Mouse (Mus musculus) inflammation-experienced regulatory T-cells, adult 6 months (primary cell): ENCODE measurements around the gene Vnn1. TPM values are rescaled to one million over a fixed set of nuclear protein-coding genes. Genes with fewer than 3 reads are reported as not detected.

ENCODE experiments used
- polyA plus RNA-seq, 3 experiments: library from polyadenylated mRNA; unstranded; fragments of 100-300 nt; shearing (Covaris generic); gene quantifications; one replicate each; pipeline ENCODE4 v1.2.1; 2017

The Vnn1 gene
- polyA plus RNA-seq, 3 experiments from 2014 or later = not detected

Other genes starting within 250 kb of the Vnn1 start
- gene Rps12, start 107.4 kb upstream of the Vnn1 start, polyA plus RNA-seq = 100 to 1,000 TPM in 2 of 3 experiments, 10 to 100 TPM in 1; 92.3 to 940 (median 123) TPM
- gene Slc18b1, start 97.7 kb upstream of the Vnn1 start, polyA plus RNA-seq = not detected
- gene Vnn3, start 43.2 kb upstream of the Vnn1 start, polyA plus RNA-seq = not detected
- not detected for gene Taar1, start 25.7 kb downstream of the Vnn1 start, polyA plus RNA-seq
- gene Taar2, start 43.9 kb downstream of the Vnn1 start, polyA plus RNA-seq = not detected
- not detected for gene Taar3, start 54.9 kb downstream of the Vnn1 start, polyA plus RNA-seq
- gene Taar4, start 65.8 kb downstream of the Vnn1 start, polyA plus RNA-seq = not detected
- gene Taar5, start 76.0 kb downstream of the Vnn1 start, polyA plus RNA-seq = not detected
- not detected for gene Taar6, start 91.0 kb downstream of the Vnn1 start, polyA plus RNA-seq
- gene Taar7a, start 98.8 kb downstream of the Vnn1 start, polyA plus RNA-seq = not detected
- not detected for gene Taar7b, start 105.3 kb downstream of the Vnn1 start, polyA plus RNA-seq
- not detected for gene Taar7d, start 132.5 kb downstream of the Vnn1 start, polyA plus RNA-seq
- gene Taar7e, start 142.9 kb downstream of the Vnn1 start, polyA plus RNA-seq = not detected
- gene Taar7f, start 154.8 kb downstream of the Vnn1 start, polyA plus RNA-seq = not detected
- gene Taar8a, start 181.8 kb downstream of the Vnn1 start, polyA plus RNA-seq = not detected
- not detected for gene Taar8b, start 197.6 kb downstream of the Vnn1 start, polyA plus RNA-seq
- not detected for gene Taar8c, start 207.2 kb downstream of the Vnn1 start, polyA plus RNA-seq
- not detected for gene Taar9, start 214.8 kb downstream of the Vnn1 start, polyA plus RNA-seq